Mouse (Mus musculus) small intestine, adult 2 months (tissue): Measurements from ENCODE around the gene Pnkp.

Experiments
- CTCF ChIP-seq: fragments of 200-500 bp; IDR thresholded peaks from 2 replicates; pipeline ENCODE4 v1.5.1; 2012; ENCODE audit warnings: low read depth, mild to moderate bottlenecking, control low read depth, inconsistent platforms, low read length, moderate library complexity, mixed read lengths; ENCODE audit not compliant: insufficient replicate concordance, insufficient read length; ENCODE audit errors: extremely low read depth
- POLR2A ChIP-seq: fragments of 200-500 bp; IDR thresholded peaks from 2 replicates; pipeline ENCODE4 v1.6.1; 2012; ENCODE audit warnings: low read depth, mild to moderate bottlenecking, control low read depth, inconsistent platforms, low read length, moderate library complexity

GRCm38 (mm10) chr7:44888256-44889105, 31.5 kb downstream of the Pnkp start:
- no peak for TF ChIP-seq CTCF
- TF ChIP-seq POLR2A, result no peak
